Mouse (Mus musculus) limb, embryonic 12.5 days (tissue): ENCODE data around the gene 4930402H24Rik. TPM values are rescaled to one million over a fixed set of nuclear protein-coding genes. Genes with fewer than 3 reads are reported as not detected.

Source experiments
- ATAC-seq: fragments of 200-750 bp; cut with Nextera tagmentation; 2 replicates; pipeline ENCODE4 v1.8.0; 2017; ENCODE audit warnings: low read depth, moderate TSS enrichment; ENCODE audit not compliant: insufficient number of reproducible peaks, insufficient read depth, low FRiP score, low TSS enrichment
- H3K27ac ChIP-seq: fragments of 300-500 bp; sonication (generic); 2 replicates; pipeline ENCODE4 v1.5.1; 2016; ENCODE audit warnings: mild to moderate bottlenecking, moderate library complexity
- H3K27me3 ChIP-seq: fragments of 300-500 bp; sonication (generic); 2 replicates; pipeline ENCODE4 v1.6.1; 2016; ENCODE audit warnings: mild to moderate bottlenecking, moderate library complexity
- H3K36me3 ChIP-seq: fragments of 300-500 bp; sonication (generic); 2 replicates; pipeline ENCODE4 v1.6.1; 2016; ENCODE audit warnings: mild to moderate bottlenecking, moderate library complexity
- H3K4me1 ChIP-seq: fragments of 300-500 bp; sonication (generic); replicated peaks from 2 replicates; pipeline ENCODE4 v1.6.1; 2016
- H3K4me2 ChIP-seq: fragments of 300-500 bp; sonication (generic); 2 replicates; pipeline ENCODE4 v1.6.1; 2016; ENCODE audit warnings: mild to moderate bottlenecking, moderate library complexity
- H3K4me3 ChIP-seq: fragments of 300-500 bp; sonication (generic); replicated peaks from 2 replicates; pipeline ENCODE4 v1.5.1; 2016; ENCODE audit warnings: mild to moderate bottlenecking
- H3K9ac ChIP-seq: fragments of 300-500 bp; sonication (generic); replicated peaks from 2 replicates; pipeline ENCODE4 v1.6.1; 2016; ENCODE audit warnings: mild to moderate bottlenecking, moderate library complexity
- H3K9me3 ChIP-seq: fragments of 300-500 bp; sonication (generic); 2 replicates; pipeline ENCODE4 v1.6.1; 2016; ENCODE audit warnings: mild to moderate bottlenecking, moderate library complexity
- WGBS: fragments of 180-500 bp; shearing (Covaris S2); methylation state at CpG from one replicate; pipeline ENCODE4 v1.1.7; 2016; 5-methylcytosine and 5-hydroxymethylcytosine counted together
- polyA plus RNA-seq: library from polyadenylated mRNA; unstranded; fragments of >200 nt; fragmentation: Nextera tagmentation; extraction: Ambion mirVana; gene quantifications from 2 replicates; pipeline ENCODE4 v1.2.1, GENCODE M21; 2016

4930402H24Rik gene
- polyA plus RNA-seq, 1 experiment from 2014 or later = 39.7 TPM

DNA sequence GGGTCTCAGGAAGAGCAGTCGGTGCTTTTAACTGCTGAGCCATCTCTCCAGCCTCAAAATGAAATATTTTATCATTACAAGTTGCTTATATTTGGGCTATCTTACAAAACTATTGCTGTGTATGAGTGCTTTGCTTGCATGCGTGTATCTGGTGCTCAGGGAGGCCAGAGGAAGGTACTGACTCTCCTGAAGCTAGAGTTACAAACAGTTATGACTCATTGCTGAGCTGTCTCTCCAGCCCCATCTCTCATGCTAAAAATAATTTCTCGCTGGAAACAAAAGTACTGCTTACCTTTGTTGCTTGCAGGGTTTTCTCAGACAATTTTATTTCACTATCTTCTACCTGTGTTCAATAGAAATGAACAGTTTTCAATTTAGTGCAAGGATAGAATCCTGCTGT, 140.8 kb downstream of the 4930402H24Rik start:
- H3K36me3 ChIP-seq = peaks cover 85% of the 10 kb centered on the region
- H3K27me3 ChIP-seq = no peaks in the 10 kb centered on the region
- H3K9me3 ChIP-seq = no peaks in the 10 kb centered on the region
- H3K4me2 ChIP-seq = no peak overlapping the region
- no peaks in the 10 kb centered on the region for H3K4me1 ChIP-seq
- H3K9ac ChIP-seq = no peak overlapping the region
- no peak for ATAC-seq
- no peak overlapping the region for H3K4me3 ChIP-seq
- 89% methylated on average over 3 of the region's 3 CpGs for WGBS
- H3K27ac ChIP-seq = no peak overlapping the region

DNA sequence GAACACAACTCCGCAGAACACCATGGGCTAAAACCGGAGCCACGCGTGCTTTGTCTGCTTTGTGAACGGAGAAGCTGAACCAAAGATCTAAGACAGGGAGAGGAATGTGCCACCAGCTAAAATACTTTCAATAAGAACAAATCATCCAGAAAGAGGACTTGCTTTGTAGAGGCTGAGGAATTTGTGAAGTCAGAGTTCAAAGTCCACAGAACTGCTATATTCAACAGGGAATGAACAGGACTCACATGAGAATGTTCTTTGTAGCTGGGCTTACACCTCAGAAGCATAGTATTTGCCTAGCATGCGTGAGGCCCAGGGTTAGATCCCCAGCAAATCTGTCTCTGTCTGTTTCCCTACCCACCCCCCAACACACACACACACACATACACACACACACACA, 145.3 kb downstream of the 4930402H24Rik start:
- no peak for ATAC-seq
- no peaks in the 10 kb centered on the region for H3K9me3 ChIP-seq
- H3K4me2 ChIP-seq = no peak overlapping the region
- WGBS = 84% methylated on average over 6 of the region's 6 CpGs
- no peaks in the 10 kb centered on the region for H3K4me1 ChIP-seq
- H3K36me3 ChIP-seq = peaks cover 67% of the 10 kb centered on the region
- no peaks in the 10 kb centered on the region for H3K27me3 ChIP-seq
- H3K27ac ChIP-seq = no peak overlapping the region
- no peak overlapping the region for H3K9ac ChIP-seq
- H3K4me3 ChIP-seq = no peak overlapping the region

DNA sequence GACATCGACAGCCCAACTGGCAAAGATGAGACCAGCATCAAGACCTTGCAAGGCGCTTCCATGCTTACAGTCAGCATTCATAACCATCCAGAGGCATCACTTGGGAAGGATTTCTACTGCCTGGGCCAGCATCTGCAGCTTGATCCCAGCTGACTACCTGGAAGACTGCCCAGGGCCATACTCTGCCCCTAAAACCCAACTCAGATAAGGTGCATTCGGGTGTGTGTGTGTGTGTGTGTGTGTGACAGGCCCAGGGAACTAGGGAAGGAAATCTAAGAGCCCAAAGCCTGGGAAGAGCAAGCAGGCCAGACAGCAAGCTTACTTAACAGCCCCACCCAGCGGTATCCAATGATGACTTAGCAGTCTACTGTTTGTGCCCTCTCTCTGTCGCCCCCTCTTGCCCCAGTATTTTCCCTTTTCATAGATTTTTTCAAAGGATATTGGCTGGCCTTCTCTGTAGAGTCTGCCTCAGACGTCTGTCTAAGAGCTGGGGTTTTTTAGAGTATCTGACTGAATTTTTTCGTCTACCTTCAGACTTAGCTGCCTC, 151.1 kb downstream of the 4930402H24Rik start:
- no peak for ATAC-seq
- no peaks in the 10 kb centered on the region for H3K27me3 ChIP-seq
- no peak overlapping the region for H3K4me2 ChIP-seq
- no peak overlapping the region for H3K4me3 ChIP-seq
- no peaks in the 10 kb centered on the region for H3K4me1 ChIP-seq
- 58% methylated on average over 7 of the region's 7 CpGs for WGBS
- peaks cover 33% of the 10 kb centered on the region for H3K36me3 ChIP-seq
- H3K27ac ChIP-seq = no peak overlapping the region
- H3K9me3 ChIP-seq = no peaks in the 10 kb centered on the region
- H3K9ac ChIP-seq = no peak overlapping the region

DNA sequence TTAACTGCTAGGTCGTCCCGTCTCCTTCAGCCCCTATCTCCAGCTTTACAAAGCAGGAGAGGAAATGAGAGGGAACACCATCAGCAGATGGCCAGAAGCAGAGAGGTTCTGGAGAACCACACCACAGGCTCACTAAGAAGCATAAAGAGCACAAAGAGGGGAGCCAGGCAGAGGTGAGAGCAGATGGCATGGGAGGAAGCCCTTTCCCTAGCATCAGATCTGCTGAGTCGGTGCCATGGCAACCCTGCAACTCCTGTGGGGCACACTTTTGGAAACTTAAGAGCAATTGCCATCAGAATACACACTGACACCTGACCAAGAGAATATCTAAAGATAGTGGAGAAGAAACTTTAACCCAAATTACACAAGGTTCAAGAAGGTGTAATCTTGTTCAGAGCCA, 151.6 kb downstream of the 4930402H24Rik start:
- no peaks in the 10 kb centered on the region for H3K4me1 ChIP-seq
- no peak overlapping the region for H3K4me2 ChIP-seq
- no peak overlapping the region for H3K4me3 ChIP-seq
- WGBS = 84% methylated on average over 3 of the region's 3 CpGs
- no peak overlapping the region for H3K27ac ChIP-seq
- no peak overlapping the region for H3K9ac ChIP-seq
- peaks cover 33% of the 10 kb centered on the region for H3K36me3 ChIP-seq
- ATAC-seq = no peak
- no peaks in the 10 kb centered on the region for H3K9me3 ChIP-seq
- no peaks in the 10 kb centered on the region for H3K27me3 ChIP-seq

DNA sequence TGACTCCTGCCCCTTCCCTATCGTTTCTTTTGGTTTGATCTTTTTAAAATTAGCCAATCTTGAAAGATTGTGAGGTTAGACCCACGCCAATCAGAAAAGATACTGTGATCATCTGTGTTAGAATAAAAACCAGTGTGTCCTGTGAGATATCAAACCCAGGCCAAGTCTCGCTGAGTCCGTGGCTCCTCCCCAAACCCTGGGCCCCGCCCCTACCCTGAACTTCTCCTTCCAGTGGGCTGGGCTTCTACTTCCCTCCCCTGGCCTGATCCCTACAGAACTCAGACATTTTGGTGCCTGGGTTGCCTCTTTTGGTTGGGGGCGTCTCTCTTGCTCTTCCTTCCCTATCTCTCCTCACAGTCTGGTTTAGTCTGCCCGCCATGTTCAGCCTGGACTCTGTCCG, 155.8 kb downstream of the 4930402H24Rik start:
- ATAC-seq = no peak
- Histone ChIP-seq H3K4me2 (no peak overlapping the region), H3K4me3 (no peak overlapping the region), H3K9ac (no peak overlapping the region), H3K27ac (no peak overlapping the region), H3K9me3 (no peaks in the 10 kb centered on the region), H3K36me3 (peaks cover 51% of the 10 kb centered on the region), H3K27me3 (no peaks in the 10 kb centered on the region), H3K4me1 (no peaks in the 10 kb centered on the region)
- WGBS = 42% methylated on average over 8 of the region's 8 CpGs

DNA sequence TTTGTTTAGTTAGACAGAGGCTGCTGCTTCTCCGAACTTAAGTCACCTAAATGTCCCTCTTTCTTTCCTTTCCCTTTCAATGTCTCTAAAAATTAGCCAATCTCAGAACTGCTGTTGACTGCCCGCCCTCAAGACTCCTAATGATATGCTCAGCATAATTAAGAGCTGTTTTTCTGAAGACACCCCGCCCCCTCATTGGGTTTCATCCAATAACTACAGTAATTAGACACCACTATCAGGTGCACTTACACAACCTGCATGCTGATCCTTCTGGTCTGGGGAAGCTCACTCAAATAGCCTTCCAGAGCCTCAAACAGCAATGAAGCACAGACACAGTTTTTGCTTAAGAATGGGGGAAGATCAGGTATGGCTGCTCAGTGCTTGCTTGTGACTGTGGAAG, 156.5 kb downstream of the 4930402H24Rik start:
- Histone ChIP-seq H3K27me3 (no peaks in the 10 kb centered on the region), H3K4me2 (no peak overlapping the region), H3K36me3 (peaks cover 52% of the 10 kb centered on the region), H3K4me3 (no peak overlapping the region), H3K9me3 (no peaks in the 10 kb centered on the region), H3K27ac (no peak overlapping the region), H3K9ac (no peak overlapping the region), H3K4me1 (no peaks in the 10 kb centered on the region)
- 80% methylated on average over 3 of the region's 3 CpGs for WGBS
- ATAC-seq = no peak

DNA sequence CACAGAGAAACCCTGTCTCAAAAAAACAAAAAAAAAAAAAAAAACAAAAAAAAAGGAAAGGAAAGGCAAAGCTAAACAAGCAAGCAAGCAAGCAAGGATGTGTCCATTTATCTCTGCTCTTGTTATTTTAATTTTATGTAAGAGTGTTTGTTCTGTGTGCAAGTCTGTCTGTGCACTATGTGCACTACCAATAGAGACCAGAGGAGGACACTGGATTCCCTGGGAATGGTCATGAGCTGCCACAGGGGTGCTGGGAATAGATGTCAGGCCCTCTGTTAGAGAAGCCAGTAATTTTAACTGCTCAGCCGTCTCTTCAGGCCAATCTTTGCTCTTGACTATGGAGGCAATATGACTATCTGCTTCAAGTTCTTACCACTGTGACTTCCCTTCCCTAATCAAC, 162.6 kb downstream of the 4930402H24Rik start:
- H3K9me3 ChIP-seq = 0 out of 2 replicates have a peak, but pooled peaks cover 5% of the 10 kb centered on the region
- no peak overlapping the region for H3K9ac ChIP-seq
- peaks cover 96% of the 10 kb centered on the region for H3K36me3 ChIP-seq
- H3K4me1 ChIP-seq = no peaks in the 10 kb centered on the region
- H3K27ac ChIP-seq = no peak overlapping the region
- H3K27me3 ChIP-seq = no peaks in the 10 kb centered on the region
- ATAC-seq = no peak
- H3K4me2 ChIP-seq = no peak overlapping the region
- H3K4me3 ChIP-seq = no peak overlapping the region
- 87% methylated on average over 1 of the region's 1 CpGs for WGBS

DNA sequence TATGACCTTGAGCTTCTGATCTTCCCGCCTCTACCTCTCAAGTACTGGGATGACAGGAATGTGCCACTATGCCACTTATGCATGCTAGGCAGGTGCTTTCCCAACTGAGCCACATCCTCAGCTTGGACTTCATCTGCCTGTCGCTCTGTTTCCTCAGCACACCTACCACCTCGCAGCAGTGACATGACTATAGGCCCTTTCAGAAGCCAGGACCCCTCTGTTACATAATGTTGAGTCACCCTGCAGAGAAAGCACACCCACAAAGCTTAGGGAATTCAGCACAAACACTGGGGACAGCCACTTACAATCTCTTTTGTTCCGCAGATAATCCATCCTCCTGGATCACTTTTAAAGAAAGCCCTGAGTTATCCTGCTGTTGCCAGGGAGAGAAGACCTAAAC, 166.1 kb downstream of the 4930402H24Rik start:
- H3K9me3 ChIP-seq = 0 out of 2 replicates have a peak, but pooled peaks cover 5% of the 10 kb centered on the region
- peaks cover 98% of the 10 kb centered on the region for H3K36me3 ChIP-seq
- H3K9ac ChIP-seq = no peak overlapping the region
- no peak overlapping the region for H3K27ac ChIP-seq
- no peak overlapping the region for H3K4me3 ChIP-seq
- no peaks in the 10 kb centered on the region for H3K4me1 ChIP-seq
- no peak overlapping the region for H3K4me2 ChIP-seq
- no peak for ATAC-seq
- H3K27me3 ChIP-seq = no peaks in the 10 kb centered on the region
- 69% methylated on average over 4 of the region's 4 CpGs for WGBS

DNA sequence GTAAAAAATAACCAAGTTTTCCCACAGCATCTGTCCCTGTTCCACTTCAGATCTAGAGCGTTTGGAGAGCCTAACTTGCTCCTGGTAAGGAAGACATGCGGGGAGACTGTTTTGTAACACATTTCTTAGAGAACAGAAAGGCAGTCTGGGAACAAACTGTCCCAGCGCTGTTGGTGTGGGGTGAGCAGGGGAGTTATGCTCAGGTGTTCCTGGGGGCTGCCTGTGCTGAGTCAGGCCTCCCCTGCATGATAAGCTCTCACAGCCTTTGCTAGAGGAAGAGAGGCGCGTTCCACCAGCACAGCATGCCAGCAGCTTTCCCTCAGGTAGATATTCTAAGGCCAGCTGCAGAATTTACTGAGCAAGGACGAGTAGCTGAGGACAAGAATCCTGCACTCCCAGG, 168.2 kb downstream of the 4930402H24Rik start:
- no peak for ATAC-seq
- Histone ChIP-seq H3K4me2 (no peak overlapping the region), H3K27ac (no peak overlapping the region), H3K36me3 (peaks cover 98% of the 10 kb centered on the region), H3K4me3 (no peak overlapping the region), H3K9me3 (no peaks in the 10 kb centered on the region), H3K9ac (no peak overlapping the region), H3K4me1 (no peaks in the 10 kb centered on the region), H3K27me3 (no peaks in the 10 kb centered on the region)
- 81% methylated on average over 6 of the region's 6 CpGs for WGBS

DNA sequence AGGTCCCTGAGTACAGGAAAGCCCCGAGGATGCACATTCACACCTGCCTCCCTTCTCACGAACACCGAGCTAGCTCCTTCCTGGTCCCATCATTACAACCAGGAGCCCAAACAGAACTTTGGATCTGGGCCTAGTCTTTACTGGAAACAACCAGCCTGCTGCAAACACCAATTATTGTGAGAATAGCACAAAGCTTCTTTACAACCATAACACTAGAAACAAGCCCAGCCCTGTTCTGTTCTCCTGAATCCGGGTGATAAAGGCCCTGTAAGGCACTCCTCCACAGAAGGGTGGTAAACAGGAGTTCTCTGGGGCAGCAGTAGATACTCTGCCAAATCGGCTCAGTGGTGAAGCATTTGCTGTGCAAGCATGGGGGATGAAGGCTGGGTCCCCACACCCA, 170.9 kb downstream of the 4930402H24Rik start:
- Histone ChIP-seq H3K9ac (no peak overlapping the region), H3K4me2 (no peak overlapping the region), H3K4me1 (no peaks in the 10 kb centered on the region), H3K27me3 (no peaks in the 10 kb centered on the region), H3K4me3 (no peak overlapping the region), H3K27ac (no peak overlapping the region), H3K9me3 (no peaks in the 10 kb centered on the region), H3K36me3 (peaks cover 95% of the 10 kb centered on the region)
- ATAC-seq = no peak
- 80% methylated on average over 5 of the region's 5 CpGs for WGBS

DNA sequence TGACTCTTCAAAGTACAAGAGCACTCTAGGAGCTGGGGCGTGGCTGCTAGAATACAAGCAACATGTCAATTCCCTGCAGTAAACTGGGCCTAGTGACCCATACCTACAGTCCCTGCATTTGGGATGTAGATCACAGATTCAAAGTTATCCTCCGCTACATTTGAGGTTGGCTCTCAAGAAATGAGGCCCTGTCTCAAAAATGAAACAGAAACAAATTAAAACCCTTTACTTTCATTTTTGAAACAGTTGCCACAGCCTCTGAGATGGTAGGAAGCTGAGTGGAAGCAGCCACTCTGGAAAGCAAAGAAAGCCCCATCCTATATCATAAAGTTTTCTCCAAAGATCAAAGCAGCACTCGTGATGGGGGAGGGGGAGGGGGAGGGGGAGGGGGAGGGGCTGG, 172.8 kb downstream of the 4930402H24Rik start:
- H3K4me2 ChIP-seq = no peak overlapping the region
- ATAC-seq = no peak
- H3K4me3 ChIP-seq = no peak overlapping the region
- peaks cover 95% of the 10 kb centered on the region for H3K36me3 ChIP-seq
- no peak overlapping the region for H3K27ac ChIP-seq
- no peaks in the 10 kb centered on the region for H3K9me3 ChIP-seq
- no peaks in the 10 kb centered on the region for H3K4me1 ChIP-seq
- no peaks in the 10 kb centered on the region for H3K27me3 ChIP-seq
- H3K9ac ChIP-seq = no peak overlapping the region
- 91% methylated on average over 2 of the region's 3 CpGs for WGBS

DNA sequence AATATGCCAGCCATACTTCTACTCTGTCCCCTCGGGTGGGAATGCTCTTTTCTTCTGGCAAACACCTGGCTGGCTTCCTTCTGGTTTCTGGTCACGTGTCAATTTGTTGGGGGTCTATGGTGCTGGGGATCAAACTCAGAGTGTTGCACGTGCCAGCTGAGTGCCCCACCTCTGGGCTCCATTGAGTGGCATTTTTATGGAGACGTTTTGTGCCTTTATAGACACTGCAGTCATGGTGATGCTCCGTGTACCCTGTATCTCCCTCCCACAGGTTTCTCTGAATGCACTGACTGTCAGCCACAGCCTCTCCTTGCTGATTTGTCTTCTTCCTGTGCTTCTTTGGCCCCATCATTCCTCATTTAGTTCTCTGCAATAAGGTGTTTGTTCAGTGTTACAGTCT, 174.4 kb downstream of the 4930402H24Rik start:
- Histone ChIP-seq H3K4me1 (no peaks in the 10 kb centered on the region), H3K9ac (no peak overlapping the region), H3K27ac (no peak overlapping the region), H3K36me3 (peaks cover 95% of the 10 kb centered on the region), H3K4me2 (no peak overlapping the region), H3K4me3 (no peak overlapping the region), H3K27me3 (no peaks in the 10 kb centered on the region), H3K9me3 (no peaks in the 10 kb centered on the region)
- no peak for ATAC-seq
- 56% methylated on average over 5 of the region's 5 CpGs for WGBS
